Mouse (Mus musculus): ENCODE measurements around the gene Gabrr3.

- no peak for TF ChIP-seq CTCF (IDR thresholded peaks at IDR 0.05; ENCODE audit: borderline replicate concordance, extremely low read depth, insufficient read depth, insufficient read length)
- no peak for TF ChIP-seq POLR2A (IDR thresholded peaks at IDR 0.05; ENCODE audit: borderline replicate concordance, extremely low read depth, insufficient read depth, insufficient read length, poor library complexity, severe bottlenecking)
These were observed 26.0 kb downstream of the Gabrr3 start for GRCm38 (mm10) chr16:59433181-59433580.
